Mouse (Mus musculus) ES-Bruce4 (cell line): ENCODE measurements at regions not wholly inside any gene's neighbourhood (a gene's known extent, or its start where the extent isn't known, plus 50 kb on each side); places are given as distances from the start of the nearest gene placed in this dataset.

ENCODE experiments used
- H3K27ac ChIP-seq: 2 replicates; pipeline ENCODE4 v1.5.1; 2012; ENCODE audit warnings: low read length, inconsistent platforms; ENCODE audit not compliant: insufficient read depth
- H3K27me3 ChIP-seq: 2 replicates; pipeline ENCODE4 v1.6.1; 2012; ENCODE audit warnings: mild to moderate bottlenecking, low read length, inconsistent platforms; ENCODE audit not compliant: control insufficient read depth, poor library complexity, insufficient read depth, severe bottlenecking
- H3K36me3 ChIP-seq: 2 replicates; pipeline ENCODE4 v1.6.1; 2012; ENCODE audit warnings: inconsistent platforms, mild to moderate bottlenecking, low read length, moderate library complexity; ENCODE audit not compliant: control insufficient read depth, poor library complexity, insufficient read depth, severe bottlenecking
- H3K4me1 ChIP-seq: one replicate; pipeline ENCODE4 v1.8.1; 2011; ENCODE audit warnings: low read length; ENCODE audit not compliant: control insufficient read depth, insufficient read depth
- H3K4me3 ChIP-seq: 2 replicates; pipeline ENCODE4 v1.5.1; 2011; ENCODE audit warnings: low read depth, mild to moderate bottlenecking, low read length
- H3K9ac ChIP-seq: 2 replicates; pipeline ENCODE4 v1.6.1; 2012; ENCODE audit warnings: low read depth, mild to moderate bottlenecking, inconsistent platforms; ENCODE audit not compliant: poor library complexity, severe bottlenecking
- H3K9me3 ChIP-seq: replicated peaks from 2 replicates; pipeline ENCODE4 v1.6.1; 2012; ENCODE audit warnings: mild to moderate bottlenecking, low read length, inconsistent platforms; ENCODE audit not compliant: control insufficient read depth, poor library complexity, insufficient read depth, severe bottlenecking
- CTCF ChIP-seq: IDR thresholded peaks from one replicate; pipeline ENCODE4 v1.8.1; 2011; ENCODE audit warnings: low read depth, low read length
- EP300 ChIP-seq: IDR thresholded peaks from 2 replicates; pipeline ENCODE4 v1.6.1; 2011; ENCODE audit warnings: low read depth, low read length; ENCODE audit not compliant: insufficient read depth
- POLR2A ChIP-seq: IDR thresholded peaks from one replicate; pipeline ENCODE4 v1.8.1; 2011; ENCODE audit warnings: low read length; ENCODE audit not compliant: insufficient read depth

DNA sequence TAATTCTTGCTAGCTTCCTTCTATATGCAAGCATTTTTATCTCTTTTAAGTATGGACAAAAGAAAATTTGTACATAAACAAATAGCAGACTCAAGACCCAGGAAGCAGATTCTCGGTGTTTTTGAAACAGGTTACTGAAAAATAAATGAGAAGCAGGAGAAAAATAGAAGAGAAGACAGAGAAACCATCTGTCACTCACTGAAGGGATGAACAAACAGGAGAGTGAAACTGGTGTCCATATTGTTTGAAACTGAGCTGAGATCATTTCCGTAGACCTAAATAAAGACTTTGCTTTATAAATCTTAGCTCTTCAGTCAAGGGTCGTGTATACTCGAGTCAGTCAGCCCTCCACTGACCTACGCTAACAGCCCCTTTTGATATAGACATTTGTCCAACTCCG is 251.4 kb downstream of the Ptprc start:
- Histone ChIP-seq H3K36me3 (no peaks in the 10 kb centered on the region), H3K27me3 (no peaks in the 10 kb centered on the region), H3K9me3 (no peaks in the 10 kb centered on the region), H3K9ac (no peak overlapping the region), H3K27ac (no peak overlapping the region), H3K4me3 (no peak overlapping the region), H3K4me1 (no peaks in the 10 kb centered on the region)
- TF ChIP-seq EP300 (no peak), POLR2A (no peak), CTCF (no peak)

DNA sequence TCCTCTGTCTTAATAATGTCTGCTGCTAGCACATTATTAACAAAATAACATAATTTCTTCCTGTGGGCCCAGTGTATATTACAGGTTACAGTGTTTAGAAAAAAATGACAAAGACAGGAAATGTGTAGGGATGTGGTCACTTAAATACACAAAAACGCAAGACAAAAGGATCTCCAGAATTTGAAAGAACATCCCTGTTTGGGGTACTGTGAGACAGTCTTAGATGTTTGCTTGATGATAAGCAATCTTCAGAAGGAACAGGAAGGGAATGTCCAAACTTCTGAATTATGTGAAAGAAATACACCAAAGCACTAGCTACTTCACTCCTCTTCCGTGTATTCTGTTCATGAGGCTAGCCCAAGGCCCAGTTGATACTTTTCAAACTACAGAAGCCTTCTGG is 251.8 kb downstream of the Ptprc start:
- no peak overlapping the region for H3K9ac ChIP-seq
- no peak overlapping the region for H3K4me3 ChIP-seq
- no peaks in the 10 kb centered on the region for H3K9me3 ChIP-seq
- no peak overlapping the region for H3K27ac ChIP-seq
- no peak for TF ChIP-seq EP300
- TF ChIP-seq CTCF: no peak
- no peak for TF ChIP-seq POLR2A
- H3K27me3 ChIP-seq: no peaks in the 10 kb centered on the region
- no peaks in the 10 kb centered on the region for H3K36me3 ChIP-seq
- H3K4me1 ChIP-seq: no peaks in the 10 kb centered on the region

GRCm38 (mm10) chr1:137922769-137923168 is 252.7 kb downstream of the Ptprc start:
- H3K9ac ChIP-seq: no peak overlapping the region
- TF ChIP-seq EP300: no peak
- no peak for TF ChIP-seq POLR2A
- no peaks in the 10 kb centered on the region for H3K9me3 ChIP-seq
- no peaks in the 10 kb centered on the region for H3K4me1 ChIP-seq
- H3K36me3 ChIP-seq: no peaks in the 10 kb centered on the region
- no peak overlapping the region for H3K4me3 ChIP-seq
- H3K27me3 ChIP-seq: no peaks in the 10 kb centered on the region
- H3K27ac ChIP-seq: no peak overlapping the region

GRCm38 (mm10) chr1:137921592-137921991 is 253.9 kb downstream of the Ptprc start:
- Histone ChIP-seq H3K27me3 (no peaks in the 10 kb centered on the region), H3K27ac (no peak overlapping the region), H3K36me3 (no peaks in the 10 kb centered on the region), H3K4me1 (no peaks in the 10 kb centered on the region), H3K9ac (no peak overlapping the region), H3K4me3 (no peak overlapping the region), H3K9me3 (no peaks in the 10 kb centered on the region)
- TF ChIP-seq POLR2A: no peak
- TF ChIP-seq EP300: no peak
- TF ChIP-seq CTCF: no peak

GRCm38 (mm10) chr1:137919739-137920563 is 255.6 kb downstream of the Ptprc start:
- Histone ChIP-seq H3K27me3 (no peaks in the 10 kb centered on the region), H3K36me3 (no peaks in the 10 kb centered on the region), H3K4me1 (no peaks in the 10 kb centered on the region), H3K27ac (no peak overlapping the region), H3K9ac (no peak overlapping the region), H3K9me3 (no peaks in the 10 kb centered on the region), H3K4me3 (no peak overlapping the region)
- TF ChIP-seq CTCF: no peak
- no peak for TF ChIP-seq POLR2A
- no peak for TF ChIP-seq EP300

DNA sequence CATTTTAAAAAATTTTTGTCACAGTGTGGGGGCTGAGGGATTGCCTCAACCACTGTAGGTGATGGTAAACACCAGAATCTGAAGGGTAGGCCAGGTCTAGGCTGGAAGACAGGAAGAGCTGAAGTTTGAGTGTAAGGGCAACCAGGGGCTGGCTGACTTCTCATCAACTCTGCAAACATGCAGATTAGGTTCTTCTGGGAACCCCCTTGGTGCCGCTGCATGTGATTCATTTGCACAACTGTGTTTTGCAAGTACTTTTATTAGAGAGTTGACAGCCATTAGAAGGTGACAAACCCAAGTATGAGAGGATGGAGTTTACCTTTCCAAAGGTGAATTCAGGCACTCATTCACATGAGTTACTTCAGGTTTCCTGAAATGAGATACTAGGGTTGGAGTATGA is 258.1 kb downstream of the Ptprc start:
- Histone ChIP-seq H3K27ac (no peak overlapping the region), H3K9ac (no peak overlapping the region), H3K4me3 (no peak overlapping the region), H3K4me1 (no peaks in the 10 kb centered on the region), H3K9me3 (no peaks in the 10 kb centered on the region), H3K36me3 (no peaks in the 10 kb centered on the region), H3K27me3 (no peaks in the 10 kb centered on the region)
- TF ChIP-seq CTCF (no peak), EP300 (no peak), POLR2A (no peak)
